In the genomic region with DNA sequence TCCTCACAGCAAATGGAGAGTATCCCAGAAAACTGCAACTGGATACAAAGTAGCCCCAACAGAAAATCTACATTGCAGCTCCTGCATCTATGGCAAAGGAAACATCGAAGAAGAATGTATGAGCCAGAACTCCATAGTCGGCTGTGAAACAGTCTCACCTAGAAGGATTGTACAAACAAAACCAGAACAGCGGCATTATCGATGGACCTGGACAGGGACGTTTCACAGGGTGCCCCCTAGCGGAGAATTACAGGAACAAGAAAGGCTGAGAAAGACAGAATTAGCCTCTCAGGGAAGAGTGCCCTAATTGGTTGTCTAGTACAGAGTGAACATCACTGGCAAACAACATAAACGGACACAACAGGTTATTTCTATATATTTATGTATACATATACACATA, we compare ENCODE assay signal across 7 mouse cellular contexts. TPM values are rescaled to one million over a fixed set of nuclear protein-coding genes. Genes with fewer than 3 reads are reported as not detected.
A peak's percentile ranks its signal among the peaks of the same experiment; 100 is the strongest.
DNase-seq lines count a peak whose midpoint lies in the region; TF ChIP-seq lines count a peak whose summit lies in the region.

No protein-coding gene starts in this region.

- intact Hi-C loops in heart, postnatal 36 days (cut with DNase I) = loop anchor here (2.0 to 10.0 kb wide), 2 partner anchors 124 to 518 kb away; no protein-coding TSS in a partner anchor

- H3K36me3 ChIP-seq in erythroblast, embryonic 14.5 days (ENCODE audit: control insufficient read depth) = no peaks in the 10 kb centered on the region

- peak; percentile 80; the same call in 1 of the 2 replicates for TF ChIP-seq CTCF in brain, embryonic 14.5 days (IDR thresholded peaks at IDR 0.05; ENCODE audit: borderline replicate concordance, extremely low read depth, insufficient read depth, insufficient read length)

- peak; percentile 70 for DNase-seq in MEL-GATA-1-ER (ENCODE audit: extremely low read depth, low read depth)
- peak; percentile 86 for DNase-seq in brain, embryonic 14.5 days (ENCODE audit: low read depth)
- DNase-seq in heart, postnatal 36 days = peak; percentile 68 to 73
- DNase-seq in layer of hippocampus, adult 9-11 months = peak; percentile 45
- peak; percentile 79 for DNase-seq in lung, postnatal 14 days
- DNase-seq in right cerebral cortex, postnatal 10 days (ENCODE audit: low spot score in 2 of 2) = peak; percentile 62 to 76

- H3K9me3 ChIP-seq in erythroblast, embryonic 14.5 days (ENCODE audit: control insufficient read depth, low read length) = no peaks in the 10 kb centered on the region

- no peak for TF ChIP-seq POLR2A in brain, embryonic 14.5 days (IDR thresholded peaks at IDR 0.05; ENCODE audit: borderline replicate concordance, extremely low read depth, insufficient read depth, insufficient read length, poor library complexity, severe bottlenecking)

- H3K27me3 ChIP-seq in erythroblast, embryonic 14.5 days (ENCODE audit: control insufficient read depth) = no peaks in the 10 kb centered on the region

- H3K4me1 ChIP-seq in erythroblast, embryonic 14.5 days (ENCODE audit: control insufficient read depth) = peaks cover 7% of the 10 kb centered on the region

- H3K4me3 ChIP-seq in erythroblast, embryonic 14.5 days (replicated peaks) = peak overlapping the region; percentile 19

RNA-seq across cellular contexts. Expression of a gene that starts 23.9 kb away (rescaled TPM):
- 122 and 133 TPM in 2 replicates for polyA plus RNA-seq in brain, embryonic 14.5 days (2012; rRNA removed)
- 0.43 and 0.55 TPM in 2 replicates for polyA plus RNA-seq in erythroblast, embryonic 14.5 days (2012)
- total RNA-seq in heart, postnatal 36 days (2021) = 10 to 100 TPM; 11.2 to 20.3 TPM

RNA-seq across cellular contexts. Expression of a gene that starts 32.9 kb away (rescaled TPM):
- 107 and 136 TPM in 2 replicates for polyA plus RNA-seq in brain, embryonic 14.5 days (2012; rRNA removed)
- 0.98 and 1.0 TPM in 2 replicates for polyA plus RNA-seq in erythroblast, embryonic 14.5 days (2012)
- total RNA-seq in heart, postnatal 36 days (2021) = 100 to 1,000 TPM; 173 to 251 TPM

Comparison
In these comparisons a context has a peak if more than half of its experiments do, and no peak if none do; other contexts are left out.
1. Peak in every context shown above with its lines: DNase-seq and H3K4me3 ChIP-seq.
2. RNA of a gene that starts 23.9 kb away (polyA plus RNA-seq): 122 to 133 TPM in brain, embryonic 14.5 days; 0.43 to 0.55 TPM in erythroblast, embryonic 14.5 days; every median in the first group is over 10 times any median in the second.
3. RNA of a gene that starts 32.9 kb away (polyA plus RNA-seq): 107 to 136 TPM in brain, embryonic 14.5 days; 0.98 to 1.0 TPM in erythroblast, embryonic 14.5 days; every median in the first group is over 10 times any median in the second.